Comparison of ENCODE assay signal across 22 mouse cellular contexts in the genomic region with DNA sequence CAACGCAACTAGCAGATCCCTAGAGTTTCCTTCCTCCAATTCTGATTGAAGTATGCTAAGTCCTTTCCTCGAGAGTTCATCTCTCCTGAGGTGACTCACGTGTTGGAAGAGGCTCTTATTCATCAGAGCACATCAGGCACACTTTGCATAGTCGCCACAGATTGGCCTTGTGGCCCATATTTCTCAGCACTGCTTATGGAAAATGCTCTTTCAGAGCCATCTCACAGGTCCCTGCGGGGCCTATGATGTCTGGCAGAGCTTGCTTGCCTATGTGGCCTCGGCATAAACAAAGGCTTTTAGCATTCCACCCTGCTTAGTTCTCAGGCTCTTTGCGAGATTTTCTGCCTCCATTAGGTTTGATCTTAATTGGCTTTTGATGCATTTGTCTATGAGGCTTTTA.
DNase-seq lines count a peak whose midpoint lies in the region; ATAC-seq lines count a peak whose summit lies in the region.
"Had no signal": no experiment of that assay in that cellular context is flagged by ENCODE, and none has a peak within 500 bp of the region (broad histone marks: within the 10 kb centered on the region; RNA-seq: fewer than 3 reads in every experiment).

No protein-coding gene starts in this region.

- H3K27ac ChIP-seq in hindbrain, embryonic 10.5 days: no peak overlapping the region
- H3K27ac ChIP-seq in hindbrain, embryonic 16.5 days (ENCODE audit: low read depth, low read length): no peak overlapping the region
- H3K27ac ChIP-seq in neural tube, embryonic 11.5 days (ENCODE audit: low read depth, low read length): no peak overlapping the region
- no peak overlapping the region for H3K27ac ChIP-seq in neural tube, embryonic 15.5 days (replicated peaks)
- no peak overlapping the region for H3K27ac ChIP-seq in midbrain, embryonic 15.5 days
- H3K27ac ChIP-seq: hindbrain, embryonic 15.5 days; layer of hippocampus, adult 2 months; macrophage had no signal

- no peaks in the 10 kb centered on the region for H3K27me3 ChIP-seq in hindbrain, embryonic 10.5 days (ENCODE audit: insufficient read depth, poor library complexity, severe bottlenecking)
- no peaks in the 10 kb centered on the region for H3K27me3 ChIP-seq in hindbrain, embryonic 16.5 days (replicated peaks; ENCODE audit: control insufficient read depth, insufficient read depth, low read length)
- H3K27me3 ChIP-seq in neural tube, embryonic 11.5 days (ENCODE audit: control insufficient read depth, insufficient read depth, low read length): no peaks in the 10 kb centered on the region
- no peaks in the 10 kb centered on the region for H3K27me3 ChIP-seq in neural tube, embryonic 15.5 days (replicated peaks)
- H3K27me3 ChIP-seq in midbrain, embryonic 15.5 days (replicated peaks): no peaks in the 10 kb centered on the region
- H3K27me3 ChIP-seq: heart, embryonic 12.5 days; hindbrain, embryonic 15.5 days had no signal

- H3K36me3 ChIP-seq in hindbrain, embryonic 10.5 days: no peaks in the 10 kb centered on the region
- H3K36me3 ChIP-seq in hindbrain, embryonic 16.5 days (ENCODE audit: control insufficient read depth, insufficient read depth, low read length): no peaks in the 10 kb centered on the region
- H3K36me3 ChIP-seq in neural tube, embryonic 11.5 days (ENCODE audit: control insufficient read depth, insufficient read depth, low read length): no peaks in the 10 kb centered on the region
- no peaks in the 10 kb centered on the region for H3K36me3 ChIP-seq in neural tube, embryonic 15.5 days
- H3K36me3 ChIP-seq in midbrain, embryonic 15.5 days (replicated peaks): no peaks in the 10 kb centered on the region
- H3K36me3 ChIP-seq: heart, embryonic 12.5 days; hindbrain, embryonic 15.5 days had no signal

- no peak overlapping the region for H3K4me2 ChIP-seq in hindbrain, embryonic 16.5 days (ENCODE audit: low read length)
- H3K4me2 ChIP-seq in neural tube, embryonic 11.5 days (ENCODE audit: low read depth): no peak overlapping the region
- no peak overlapping the region for H3K4me2 ChIP-seq in neural tube, embryonic 15.5 days
- H3K4me2 ChIP-seq in midbrain, embryonic 15.5 days: no peak overlapping the region
- H3K4me2 ChIP-seq: heart, embryonic 12.5 days; hindbrain, embryonic 15.5 days had no signal

- H3K4me3 ChIP-seq in hindbrain, embryonic 10.5 days: no peak overlapping the region
- H3K4me3 ChIP-seq in hindbrain, embryonic 16.5 days (ENCODE audit: low read length): no peak overlapping the region
- no peak overlapping the region for H3K4me3 ChIP-seq in neural tube, embryonic 11.5 days (ENCODE audit: low read depth, low read length)
- H3K4me3 ChIP-seq in neural tube, embryonic 15.5 days (replicated peaks): no peak overlapping the region
- H3K4me3 ChIP-seq in midbrain, embryonic 15.5 days: no peak overlapping the region
- H3K4me3 ChIP-seq: heart, embryonic 12.5 days; hindbrain, embryonic 15.5 days; layer of hippocampus, adult 2 months had no signal

- H3K4me1 ChIP-seq in hindbrain, embryonic 10.5 days (replicated peaks): no peaks in the 10 kb centered on the region
- H3K4me1 ChIP-seq in hindbrain, embryonic 16.5 days (ENCODE audit: control insufficient read depth, insufficient read depth, low read depth, low read length): no peaks in the 10 kb centered on the region
- no peaks in the 10 kb centered on the region for H3K4me1 ChIP-seq in neural tube, embryonic 11.5 days (ENCODE audit: control insufficient read depth, insufficient read depth, low read length)
- H3K4me1 ChIP-seq in neural tube, embryonic 15.5 days: no peaks in the 10 kb centered on the region
- H3K4me1 ChIP-seq in midbrain, embryonic 15.5 days: no peaks in the 10 kb centered on the region
- H3K4me1 ChIP-seq: heart, embryonic 12.5 days; hindbrain, embryonic 15.5 days had no signal

- ATAC-seq in hindbrain, embryonic 16.5 days: no peak
- no peak for ATAC-seq in neural tube, embryonic 11.5 days (ENCODE audit: insufficient read depth, low FRiP score, low TSS enrichment)
- ATAC-seq in neural tube, embryonic 15.5 days (ENCODE audit: low FRiP score): no peak
- peak; percentile 50; the same call in 1 of the 2 replicates for ATAC-seq in midbrain, embryonic 15.5 days (replicated peaks)
- ATAC-seq: activated CD4-positive, CD25-positive, alpha-beta regulatory T cell, adult 4 months; intestine, embryonic 16.5 days had no signal

- WGBS in hindbrain, embryonic 10.5 days: 63% methylated on average over 7 of the region's 7 CpGs
- 44% methylated on average over 7 of the region's 7 CpGs for WGBS in hindbrain, embryonic 16.5 days
- WGBS in neural tube, embryonic 11.5 days: 66% methylated on average over 7 of the region's 7 CpGs
- 51% methylated on average over 7 of the region's 7 CpGs for WGBS in neural tube, embryonic 15.5 days
- WGBS in midbrain, embryonic 15.5 days: 28% methylated on average over 7 of the region's 7 CpGs

- DNase-seq in hindbrain, embryonic 10.5 days (ENCODE audit: low spot score): peak; percentile 4
- peak; percentile 18 for DNase-seq in neural tube, embryonic 11.5 days (ENCODE audit: low spot score)
- no peak for DNase-seq in layer of hippocampus, adult 11-12 months (ENCODE audit: low spot score)
- DNase-seq in layer of hippocampus, postnatal 14 days (ENCODE audit: low spot score in 2 of 2): no peak
- DNase-seq: adrenal gland, adult 8-10 months; cerebellum, adult 18-20 months; cerebellum, postnatal 25 days; heart, postnatal 10 days; kidney, adult 9 months; kidney, postnatal 14 days; layer of hippocampus, postnatal 36 days; thymus, adult 18-20 months; thymus, postnatal 36 days had no signal

- H3K9ac ChIP-seq in hindbrain, embryonic 16.5 days (ENCODE audit: low read depth, low read length): no peak overlapping the region
- no peak overlapping the region for H3K9ac ChIP-seq in neural tube, embryonic 11.5 days (ENCODE audit: low read length)
- H3K9ac ChIP-seq in neural tube, embryonic 15.5 days (replicated peaks): no peak overlapping the region
- H3K9ac ChIP-seq in midbrain, embryonic 15.5 days: no peak overlapping the region
- H3K9ac ChIP-seq: heart, embryonic 12.5 days; hindbrain, embryonic 15.5 days had no signal

- no peaks in the 10 kb centered on the region for H3K9me3 ChIP-seq in hindbrain, embryonic 10.5 days
- H3K9me3 ChIP-seq in hindbrain, embryonic 16.5 days (ENCODE audit: control insufficient read depth, low read length): no peaks in the 10 kb centered on the region
- no peaks in the 10 kb centered on the region for H3K9me3 ChIP-seq in neural tube, embryonic 11.5 days (ENCODE audit: control insufficient read depth, low read length)
- H3K9me3 ChIP-seq in neural tube, embryonic 15.5 days (replicated peaks): no peaks in the 10 kb centered on the region
- no peaks in the 10 kb centered on the region for H3K9me3 ChIP-seq in midbrain, embryonic 15.5 days
- H3K9me3 ChIP-seq: heart, embryonic 12.5 days; hindbrain, embryonic 15.5 days had no signal

Comparison
In these comparisons a context has a peak if more than half of its experiments do, and no peak if none do; other contexts are left out.
1. DNase-seq: peak in hindbrain, embryonic 10.5 days (single experiment) and neural tube, embryonic 11.5 days (single experiment); none in layer of hippocampus, adult 11-12 months (single experiment) and layer of hippocampus, postnatal 14 days (0 of 2).